9 mouse cellular contexts compared by ENCODE assay signal in the genomic region with DNA sequence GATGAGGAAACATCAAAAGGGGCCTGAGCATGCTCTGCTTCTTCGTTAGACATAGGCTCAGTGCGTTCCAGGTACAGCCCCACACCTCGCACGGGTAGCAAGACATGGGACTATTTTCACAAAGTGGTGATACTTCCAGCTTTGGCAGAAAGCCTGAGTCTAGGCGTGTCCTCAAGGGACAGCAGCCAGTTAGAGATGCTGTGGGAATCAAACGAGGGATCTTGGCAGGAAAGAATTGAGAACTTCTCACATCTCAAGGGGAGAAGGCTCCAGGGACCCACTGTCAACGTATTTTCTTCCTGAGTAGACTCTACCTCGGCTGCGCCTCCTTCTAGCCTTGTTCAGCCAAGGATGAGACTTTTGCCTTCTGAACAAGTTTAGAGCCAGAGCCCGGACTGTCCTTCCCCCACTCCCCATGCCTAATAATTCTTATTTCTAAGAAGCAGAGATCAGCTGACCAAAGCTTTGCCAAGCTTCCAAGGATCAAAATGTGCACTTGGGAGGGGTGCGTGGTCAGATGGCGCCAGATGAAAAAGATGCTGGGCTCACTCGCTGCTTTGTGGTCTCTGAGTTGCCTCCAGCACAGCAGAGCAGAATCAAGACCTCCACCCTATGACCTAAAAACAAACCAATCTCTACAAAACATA.
A peak's percentile ranks its signal among the peaks of the same experiment; 100 is the strongest.
DNase-seq lines count a peak whose midpoint lies in the region; ATAC-seq and TF ChIP-seq lines count a peak whose summit lies in the region.
"Had no signal": no experiment of that assay in that cellular context is flagged by ENCODE, and none has a peak within 500 bp of the region (broad histone marks: within the 10 kb centered on the region; RNA-seq: fewer than 3 reads in every experiment).

No protein-coding gene starts in this region.

- H3K27me3 ChIP-seq in kidney, embryonic 14.5 days (ENCODE audit: control insufficient read depth, insufficient read depth, low read length): no peaks in the 10 kb centered on the region
- H3K27me3 ChIP-seq: embryonic facial prominence, embryonic 12.5 days had no signal

- peaks cover 14% of the 10 kb centered on the region for H3K4me1 ChIP-seq in kidney, embryonic 14.5 days (ENCODE audit: control insufficient read depth, insufficient read depth, low read length)

- H3K36me3 ChIP-seq in kidney, embryonic 14.5 days (ENCODE audit: control insufficient read depth, insufficient read depth, low read length): no peaks in the 10 kb centered on the region; the same call in 1 of the 2 replicates

- H3K27ac ChIP-seq in kidney, embryonic 14.5 days (ENCODE audit: low read depth, low read length): no peak overlapping the region
- H3K27ac ChIP-seq: embryonic facial prominence, embryonic 12.5 days had no signal

- no peak overlapping the region for H3K9ac ChIP-seq in kidney, embryonic 14.5 days (ENCODE audit: low read depth, low read length)
- H3K9ac ChIP-seq: embryonic facial prominence, embryonic 12.5 days had no signal

- peak; percentile 32 for DNase-seq in kidney, postnatal 10 days
- peak; percentile 59 for DNase-seq in NIH3T3 (ENCODE audit: low read depth)
- DNase-seq in brain, embryonic 14.5 days (ENCODE audit: low read depth): peak; percentile 45
- DNase-seq in kidney, postnatal 4 days: peak; percentile 20 to 35
- DNase-seq in embryo, embryonic 11 days: no peak
- DNase-seq: thymus, postnatal 36 days had no signal

- no peak overlapping the region for H3K4me3 ChIP-seq in kidney, embryonic 14.5 days (ENCODE audit: low read length)
- H3K4me3 ChIP-seq: embryonic facial prominence, embryonic 12.5 days had no signal

- TF ChIP-seq CTCF in brain, embryonic 14.5 days (IDR thresholded peaks at IDR 0.05; ENCODE audit: borderline replicate concordance, extremely low read depth, insufficient read depth, insufficient read length): no peak

- WGBS in kidney, embryonic 14.5 days: 68% methylated on average over 13 of the region's 13 CpGs

- TF ChIP-seq POLR2A in brain, embryonic 14.5 days (IDR thresholded peaks at IDR 0.05; ENCODE audit: borderline replicate concordance, extremely low read depth, insufficient read depth, insufficient read length, poor library complexity, severe bottlenecking): no peak

- ATAC-seq in kidney, embryonic 14.5 days (ENCODE audit: low FRiP score, low TSS enrichment): no peak; the same call in 1 of the 2 replicates
- ATAC-seq in inflammation-experienced regulatory T-cells, adult 6 months: no peak

- no peaks in the 10 kb centered on the region for H3K9me3 ChIP-seq in kidney, embryonic 14.5 days (ENCODE audit: control insufficient read depth, low read length)
- H3K9me3 ChIP-seq: embryonic facial prominence, embryonic 12.5 days had no signal

- H3K4me2 ChIP-seq in kidney, embryonic 14.5 days (replicated peaks; ENCODE audit: low read depth, low read length): no peak overlapping the region
- H3K4me2 ChIP-seq: embryonic facial prominence, embryonic 12.5 days had no signal
